Comparison of ENCODE assay signal across 22 mouse cellular contexts in genomic region chr1:71674274-71674673, GRCm38 (mm10). TPM values are rescaled to one million over a fixed set of nuclear protein-coding genes. Genes with fewer than 3 reads are reported as not detected.
DNase-seq lines count a peak whose midpoint lies in the region; ATAC-seq and TF ChIP-seq lines count a peak whose summit lies in the region.
"Had no signal": no experiment of that assay in that cellular context is flagged by ENCODE, and none has a peak within 500 bp of the region (broad histone marks: within the 10 kb centered on the region; RNA-seq: fewer than 3 reads in every experiment).

No protein-coding gene starts in this region.

- no peak overlapping the region for H3K4me2 ChIP-seq in forebrain, postnatal 0 days (ENCODE audit: low read depth)
- no peak overlapping the region for H3K4me2 ChIP-seq in midbrain, embryonic 12.5 days (replicated peaks)
- no peak overlapping the region for H3K4me2 ChIP-seq in midbrain, postnatal 0 days (ENCODE audit: low read depth, low read length, poor library complexity, severe bottlenecking)
- H3K4me2 ChIP-seq: heart, embryonic 11.5 days; hindbrain, embryonic 13.5 days had no signal

- WGBS in forebrain, postnatal 0 days: 40% methylated on average over 4 of the region's 4 CpGs
- 79% methylated on average over 4 of the region's 4 CpGs for WGBS in forebrain, embryonic 10.5 days
- 80% methylated on average over 4 of the region's 4 CpGs for WGBS in midbrain, embryonic 12.5 days
- whole genome bisulfite sequencing in midbrain, postnatal 0 days: 79% methylated on average over 4 of the region's 4 CpGs

- TF ChIP-seq CTCF in forebrain, postnatal 0 days (IDR thresholded peaks at IDR 0.05; ENCODE audit: low read depth): no peak
- TF ChIP-seq CTCF in midbrain, postnatal 0 days (IDR thresholded peaks at IDR 0.05): no peak

- no peaks in the 10 kb centered on the region for H3K27me3 ChIP-seq in forebrain, postnatal 0 days (ENCODE audit: insufficient read depth, low read length)
- no peaks in the 10 kb centered on the region for H3K27me3 ChIP-seq in forebrain, embryonic 10.5 days (ENCODE audit: poor library complexity, severe bottlenecking)
- no peaks in the 10 kb centered on the region for H3K27me3 ChIP-seq in midbrain, embryonic 12.5 days
- H3K27me3 ChIP-seq in midbrain, postnatal 0 days (ENCODE audit: insufficient read depth, low read length): no peaks in the 10 kb centered on the region
- H3K27me3 ChIP-seq: CH12.LX; hindbrain, embryonic 13.5 days; Patski had no signal

- H3K36me3 ChIP-seq in forebrain, postnatal 0 days (ENCODE audit: insufficient read depth): no peaks in the 10 kb centered on the region
- H3K36me3 ChIP-seq in forebrain, embryonic 10.5 days (replicated peaks): no peaks in the 10 kb centered on the region
- H3K36me3 ChIP-seq in midbrain, embryonic 12.5 days: no peaks in the 10 kb centered on the region
- H3K36me3 ChIP-seq in midbrain, postnatal 0 days (ENCODE audit: insufficient read depth, low read length): no peaks in the 10 kb centered on the region
- H3K36me3 ChIP-seq: G1E; hindbrain, embryonic 10.5 days; hindbrain, embryonic 13.5 days had no signal

- H3K4me3 ChIP-seq in forebrain, postnatal 0 days (ENCODE audit: low read depth, low read length): no peak overlapping the region
- H3K4me3 ChIP-seq in forebrain, embryonic 10.5 days: no peak overlapping the region
- no peak overlapping the region for H3K4me3 ChIP-seq in midbrain, embryonic 12.5 days
- H3K4me3 ChIP-seq in midbrain, postnatal 0 days (ENCODE audit: low read depth, low read length): no peak overlapping the region
- H3K4me3 ChIP-seq: hindbrain, embryonic 10.5 days; hindbrain, embryonic 13.5 days had no signal

- no peak for ATAC-seq in forebrain, postnatal 0 days
- no peak for ATAC-seq in midbrain, embryonic 12.5 days (ENCODE audit: low FRiP score, low read depth)
- ATAC-seq in midbrain, postnatal 0 days (ENCODE audit: low FRiP score): no peak
- ATAC-seq in megakaryocyte progenitor cell, adult 5-6 weeks (replicated peaks; ENCODE audit: poor library complexity): 0 out of 2 replicates have a peak, but pooled peaks have one; percentile 34
- ATAC-seq in frontal cortex, adult (ENCODE audit: low TSS enrichment): no peak
- no peak for ATAC-seq in monocyte, adult 5-6 weeks (replicated peaks; ENCODE audit: insufficient number of reproducible peaks, low FRiP score, low TSS enrichment, poor library complexity, severe bottlenecking)
- ATAC-seq: Patski had no signal

- H3K27ac ChIP-seq in forebrain, postnatal 0 days (ENCODE audit: low read depth, low read length): peak overlapping the region; percentile 35; the same call in 1 of the 2 replicates
- H3K27ac ChIP-seq in forebrain, embryonic 10.5 days: no peak overlapping the region
- H3K27ac ChIP-seq in midbrain, embryonic 12.5 days (replicated peaks): 0 out of 2 replicates have a peak overlapping the region, but pooled peaks have one; percentile 7
- H3K27ac ChIP-seq in midbrain, postnatal 0 days (ENCODE audit: low read depth, low read length): no peak overlapping the region

- no peak for DNase-seq in forebrain, postnatal 0 days
- DNase-seq in forebrain, embryonic 10.5 days (ENCODE audit: extremely low spot score, low spot score): no peak
- DNase-seq in midbrain, postnatal 0 days (ENCODE audit: low spot score): no peak
- DNase-seq: adrenal gland, postnatal 10 days; adrenal gland, postnatal 36 days; cerebellum, adult 18-20 months; cerebellum, adult 9-10 months; cerebellum, postnatal 14 days; gastrocnemius, postnatal 10 days; gastrocnemius, postnatal 36 days; heart, adult 11 months; heart, postnatal 36 days had no signal

- H3K9ac ChIP-seq in forebrain, postnatal 0 days: no peak overlapping the region
- H3K9ac ChIP-seq in midbrain, embryonic 12.5 days (replicated peaks): no peak overlapping the region
- H3K9ac ChIP-seq in midbrain, postnatal 0 days (replicated peaks; ENCODE audit: low read length, poor library complexity, severe bottlenecking): no peak overlapping the region
- H3K9ac ChIP-seq: hindbrain, embryonic 13.5 days had no signal

- H3K9me3 ChIP-seq in forebrain, postnatal 0 days (ENCODE audit: low read length): no peaks in the 10 kb centered on the region
- no peaks in the 10 kb centered on the region for H3K9me3 ChIP-seq in forebrain, embryonic 10.5 days
- no peaks in the 10 kb centered on the region for H3K9me3 ChIP-seq in midbrain, embryonic 12.5 days
- H3K9me3 ChIP-seq in midbrain, postnatal 0 days (ENCODE audit: low read length): no peaks in the 10 kb centered on the region
- H3K9me3 ChIP-seq: G1E; hindbrain, embryonic 10.5 days; hindbrain, embryonic 13.5 days had no signal

- H3K4me1 ChIP-seq in forebrain, postnatal 0 days (ENCODE audit: insufficient read depth): peaks cover 11% of the 10 kb centered on the region
- H3K4me1 ChIP-seq in forebrain, embryonic 10.5 days: peaks cover 17% of the 10 kb centered on the region
- H3K4me1 ChIP-seq in midbrain, embryonic 12.5 days: peaks cover 12% of the 10 kb centered on the region
- 0 out of 2 replicates have a peak, but pooled peaks cover 4% of the 10 kb centered on the region for H3K4me1 ChIP-seq in midbrain, postnatal 0 days (ENCODE audit: insufficient read depth, low read length)

RNA-seq across cellular contexts. Expression of gene Fn1, which starts 21.3 kb away (rescaled TPM):
- 50.0 and 71.6 TPM in 2 replicates for total RNA-seq in forebrain, postnatal 0 days (2014; rRNA removed)
- 17.2 and 23.4 TPM in 2 replicates for polyA plus RNA-seq in forebrain, postnatal 0 days (2015; fragmentation: Nextera tagmentation; extraction: Ambion mirVana)
- polyA plus RNA-seq in forebrain, embryonic 10.5 days (2016; fragmentation: Nextera tagmentation; extraction: Ambion mirVana): 94.7 and 94.9 TPM in 2 replicates
- polyA plus RNA-seq in midbrain, embryonic 12.5 days (2016; fragmentation: Nextera tagmentation; extraction: Ambion mirVana): 91.1 and 108 TPM in 2 replicates
- total RNA-seq in midbrain, postnatal 0 days (2014; rRNA removed): 71.1 and 101 TPM in 2 replicates
- 22.5 and 25.9 TPM in 2 replicates for polyA plus RNA-seq in midbrain, postnatal 0 days (2015; fragmentation: Nextera tagmentation; extraction: Ambion mirVana)
- total RNA-seq in megakaryocyte progenitor cell, adult 5-6 weeks (2015): 11.5 and 13.7 TPM in 2 replicates
- total RNA-seq in megakaryocyte progenitor cell, adult 5-6 weeks (2017): 3.4 and 7.9 TPM in 2 replicates
- total RNA-seq in monocyte, adult 5-6 weeks (2017): 9.3 to 15.8 TPM (median 9.9 TPM) in 3 replicates

Comparison
In these comparisons a context has a peak if more than half of its experiments do, and no peak if none do; other contexts are left out.
1. H3K27ac ChIP-seq: peak in forebrain, postnatal 0 days (single experiment) and midbrain, embryonic 12.5 days (single experiment); none in forebrain, embryonic 10.5 days (single experiment) and midbrain, postnatal 0 days (single experiment).